Mouse (Mus musculus): Measurements from ENCODE around the gene Hspg2. TPM values are rescaled to one million over a fixed set of nuclear protein-coding genes. Genes with fewer than 3 reads are reported as not detected.

Hspg2 gene
- polyA plus RNA-seq, 1 experiment from 2014 or later = 40.6 TPM

- ATAC-seq (ENCODE audit: insufficient number of reproducible peaks, low FRiP score, low TSS enrichment, low read depth) = no peak
- Histone ChIP-seq H3K9me3 (no peaks in the 10 kb centered on the region), H3K27me3 (no peaks in the 10 kb centered on the region), H3K4me3 (no peak overlapping the region), H3K4me2 (no peak overlapping the region), H3K27ac (no peak overlapping the region), H3K9ac (no peak overlapping the region), H3K36me3 (peaks cover 98% of the 10 kb centered on the region), H3K4me1 (0 out of 2 replicates have a peak, but pooled peaks cover 2% of the 10 kb centered on the region)
- WGBS = 77% methylated on average over 6 of the region's 6 CpGs
Observed at GRCm38 (mm10) chr4:137512897-137513296, 44.3 kb downstream of the Hspg2 start.

GRCm38 (mm10) chr4:137517989-137518691 lies 49.6 kb downstream of the Hspg2 start:
- ATAC-seq (ENCODE audit: insufficient number of reproducible peaks, low FRiP score, low TSS enrichment, low read depth) = no peak
- no peak overlapping the region for H3K4me2 ChIP-seq
- H3K4me1 ChIP-seq = no peaks in the 10 kb centered on the region
- H3K27ac ChIP-seq = no peak overlapping the region
- H3K36me3 ChIP-seq = peaks cover 98% of the 10 kb centered on the region
- H3K9me3 ChIP-seq = no peaks in the 10 kb centered on the region
- no peak overlapping the region for H3K4me3 ChIP-seq
- 89% methylated on average over 36 of the region's 36 CpGs for WGBS
- no peak overlapping the region for H3K9ac ChIP-seq
- H3K27me3 ChIP-seq = no peaks in the 10 kb centered on the region

GRCm38 (mm10) chr4:137518746-137519145 lies 50.2 kb downstream of the Hspg2 start:
- H3K9me3 ChIP-seq = no peaks in the 10 kb centered on the region
- H3K27ac ChIP-seq = no peak overlapping the region
- no peak overlapping the region for H3K4me3 ChIP-seq
- H3K4me2 ChIP-seq = no peak overlapping the region
- H3K4me1 ChIP-seq = no peaks in the 10 kb centered on the region
- WGBS = 92% methylated on average over 14 of the region's 14 CpGs
- no peaks in the 10 kb centered on the region for H3K27me3 ChIP-seq
- ATAC-seq (ENCODE audit: insufficient number of reproducible peaks, low FRiP score, low TSS enrichment, low read depth) = no peak
- H3K36me3 ChIP-seq = peaks cover 98% of the 10 kb centered on the region
- H3K9ac ChIP-seq = no peak overlapping the region

GRCm38 (mm10) chr4:137520346-137520745 lies 51.8 kb downstream of the Hspg2 start:
- Histone ChIP-seq H3K36me3 (peaks cover 100% of the 10 kb centered on the region), H3K27me3 (no peaks in the 10 kb centered on the region), H3K27ac (no peak overlapping the region), H3K9ac (no peak overlapping the region), H3K4me3 (no peak overlapping the region), H3K9me3 (no peaks in the 10 kb centered on the region), H3K4me1 (no peaks in the 10 kb centered on the region), H3K4me2 (no peak overlapping the region)
- 89% methylated on average over 5 of the region's 5 CpGs for WGBS
- ATAC-seq (ENCODE audit: insufficient number of reproducible peaks, low FRiP score, low TSS enrichment, low read depth) = no peak

- 91% methylated on average over 11 of the region's 11 CpGs for WGBS
- H3K4me1 ChIP-seq = no peaks in the 10 kb centered on the region
- no peak overlapping the region for H3K9ac ChIP-seq
- no peak overlapping the region for H3K4me2 ChIP-seq
- H3K27ac ChIP-seq = no peak overlapping the region
- H3K9me3 ChIP-seq = no peaks in the 10 kb centered on the region
- peaks cover 96% of the 10 kb centered on the region for H3K36me3 ChIP-seq
- no peak for ATAC-seq (ENCODE audit: insufficient number of reproducible peaks, low FRiP score, low TSS enrichment, low read depth)
- H3K27me3 ChIP-seq = no peaks in the 10 kb centered on the region
- no peak overlapping the region for H3K4me3 ChIP-seq
Observed at GRCm38 (mm10) chr4:137521966-137522365, 53.4 kb downstream of the Hspg2 start.

GRCm38 (mm10) chr4:137525426-137525825 lies 56.9 kb downstream of the Hspg2 start:
- H3K4me1 ChIP-seq = no peaks in the 10 kb centered on the region
- 95% methylated on average over 1 of the region's 1 CpGs for WGBS

GRCm38 (mm10) chr4:137527368-137527767 lies 58.8 kb downstream of the Hspg2 start:
- H3K9ac ChIP-seq = no peak overlapping the region
- 53% methylated on average over 4 of the region's 4 CpGs for WGBS
- H3K4me2 ChIP-seq = no peak overlapping the region
- no peak overlapping the region for H3K4me3 ChIP-seq
- H3K4me1 ChIP-seq = no peaks in the 10 kb centered on the region
- no peaks in the 10 kb centered on the region for H3K27me3 ChIP-seq
- H3K27ac ChIP-seq = no peak overlapping the region
- peaks cover 85% of the 10 kb centered on the region for H3K36me3 ChIP-seq
- no peak for ATAC-seq (ENCODE audit: insufficient number of reproducible peaks, low FRiP score, low TSS enrichment, low read depth)
- H3K9me3 ChIP-seq = no peaks in the 10 kb centered on the region

More at GRCm38 (mm10) chr4:137525426-137525825, 56.9 kb downstream of the Hspg2 start:
- Histone ChIP-seq H3K9me3 (no peaks in the 10 kb centered on the region), H3K27ac (no peak overlapping the region), H3K36me3 (peaks cover 92% of the 10 kb centered on the region), H3K4me2 (no peak overlapping the region), H3K27me3 (no peaks in the 10 kb centered on the region), H3K4me3 (no peak overlapping the region), H3K9ac (no peak overlapping the region)
- ATAC-seq (ENCODE audit: insufficient number of reproducible peaks, low FRiP score, low TSS enrichment, low read depth) = no peak

GRCm38 (mm10) chr4:137527872-137528271 lies 59.3 kb downstream of the Hspg2 start:
- Histone ChIP-seq H3K36me3 (peaks cover 83% of the 10 kb centered on the region), H3K9ac (no peak overlapping the region), H3K27me3 (no peaks in the 10 kb centered on the region), H3K27ac (no peak overlapping the region), H3K9me3 (no peaks in the 10 kb centered on the region), H3K4me3 (no peak overlapping the region), H3K4me1 (no peaks in the 10 kb centered on the region), H3K4me2 (no peak overlapping the region)
- 91% methylated on average over 6 of the region's 6 CpGs for WGBS
- ATAC-seq (ENCODE audit: insufficient number of reproducible peaks, low FRiP score, low TSS enrichment, low read depth) = no peak

GRCm38 (mm10) chr4:137540356-137540755 lies 71.8 kb downstream of the Hspg2 start:
- H3K9me3 ChIP-seq = no peaks in the 10 kb centered on the region

GRCm38 (mm10) chr4:137542968-137543367 lies 74.4 kb downstream of the Hspg2 start:
- Histone ChIP-seq H3K4me1 (no peaks in the 10 kb centered on the region), H3K27me3 (no peaks in the 10 kb centered on the region), H3K4me3 (no peak overlapping the region), H3K4me2 (no peak overlapping the region), H3K27ac (no peak overlapping the region), H3K9ac (no peak overlapping the region), H3K9me3 (no peaks in the 10 kb centered on the region), H3K36me3 (peaks cover 99% of the 10 kb centered on the region)
- no peak for ATAC-seq (ENCODE audit: insufficient number of reproducible peaks, low FRiP score, low TSS enrichment, low read depth)
- 90% methylated on average over 10 of the region's 10 CpGs for WGBS

More at GRCm38 (mm10) chr4:137540356-137540755, 71.8 kb downstream of the Hspg2 start:
- no peak for ATAC-seq (ENCODE audit: insufficient number of reproducible peaks, low FRiP score, low TSS enrichment, low read depth)
- Histone ChIP-seq H3K4me3 (no peak overlapping the region), H3K4me2 (no peak overlapping the region), H3K4me1 (no peaks in the 10 kb centered on the region), H3K27me3 (no peaks in the 10 kb centered on the region), H3K9ac (no peak overlapping the region), H3K27ac (no peak overlapping the region), H3K36me3 (peaks cover 97% of the 10 kb centered on the region)
- 78% methylated on average over 14 of the region's 14 CpGs for WGBS

GRCm38 (mm10) chr4:137545568-137545967 lies 77.0 kb downstream of the Hspg2 start:
- H3K27me3 ChIP-seq = no peaks in the 10 kb centered on the region
- H3K9me3 ChIP-seq = no peaks in the 10 kb centered on the region
- no peak overlapping the region for H3K4me2 ChIP-seq
- no peak overlapping the region for H3K27ac ChIP-seq
- no peaks in the 10 kb centered on the region for H3K4me1 ChIP-seq
- ATAC-seq (ENCODE audit: insufficient number of reproducible peaks, low FRiP score, low TSS enrichment, low read depth) = no peak
- no peak overlapping the region for H3K9ac ChIP-seq
- H3K4me3 ChIP-seq = no peak overlapping the region
- 95% methylated on average over 9 of the region's 9 CpGs for WGBS
- peaks cover 99% of the 10 kb centered on the region for H3K36me3 ChIP-seq

- no peak overlapping the region for H3K27ac ChIP-seq
- no peaks in the 10 kb centered on the region for H3K9me3 ChIP-seq
- no peak overlapping the region for H3K4me3 ChIP-seq
- no peaks in the 10 kb centered on the region for H3K27me3 ChIP-seq
- no peak overlapping the region for H3K9ac ChIP-seq
- H3K4me1 ChIP-seq = no peaks in the 10 kb centered on the region
- no peak overlapping the region for H3K4me2 ChIP-seq
- no peak for ATAC-seq (ENCODE audit: insufficient number of reproducible peaks, low FRiP score, low TSS enrichment, low read depth)
- 83% methylated on average over 5 of the region's 5 CpGs for WGBS
- peaks cover 99% of the 10 kb centered on the region for H3K36me3 ChIP-seq
Observed at GRCm38 (mm10) chr4:137546003-137546525, 77.5 kb downstream of the Hspg2 start.
